Mouse (Mus musculus): ENCODE measurements around the gene Clstn1. TPM values are rescaled to one million over a fixed set of nuclear protein-coding genes. Genes with fewer than 3 reads are reported as not detected.

Clstn1 gene
- total and polyA plus RNA-seq, 3 experiments, result 6.1 to 26.6 TPM; not detected in 1

DNA sequence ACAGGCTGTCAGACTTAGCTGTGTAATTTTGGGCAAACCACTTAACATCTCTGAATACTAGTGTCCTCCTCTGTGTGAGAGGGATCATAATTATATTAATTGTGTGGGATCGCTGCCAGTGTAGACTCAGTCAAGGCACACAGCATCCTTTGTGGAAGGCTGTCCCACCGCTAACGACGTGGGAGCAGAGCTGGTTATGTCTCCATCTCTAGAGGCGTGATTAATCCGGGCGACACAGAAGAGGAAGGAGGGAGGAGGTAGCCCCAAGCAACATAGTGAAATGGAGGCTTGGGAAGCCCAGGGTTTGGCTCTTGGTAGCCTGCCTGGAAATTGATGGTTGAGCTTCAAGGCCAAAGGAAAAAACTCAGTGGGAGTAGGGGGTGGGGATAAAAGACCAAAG lies 7.4 kb upstream of the Clstn1 start:
- Histone ChIP-seq H3K4me1 (ENCODE audit: control insufficient read depth in 1 of 2, insufficient read depth in 2 of 2, low read length in 2 of 2) (no peaks in the 10 kb centered on the region), H3K9me3 (replicated peaks; ENCODE audit: insufficient read depth, low read length) (no peaks in the 10 kb centered on the region), H3K79me2 (ENCODE audit: control insufficient read depth, insufficient read depth, low read length, poor library complexity) (no peaks in the 10 kb centered on the region), H3K4me3 (ENCODE audit: control insufficient read depth in 1 of 2, insufficient read depth in 1 of 2, low read depth in 2 of 2, low read length in 2 of 2) (no peak overlapping the region), H3K27me3 (ENCODE audit: control insufficient read depth in 1 of 2, insufficient read depth in 2 of 2, low read length in 2 of 2) (no peaks in the 10 kb centered on the region; a peak in 2 of 4 replicates), H3K36me3 (ENCODE audit: control insufficient read depth in 1 of 2, insufficient read depth in 2 of 2, low read length in 2 of 2) (no peaks in the 10 kb centered on the region), H3K9ac (ENCODE audit: control insufficient read depth, low read depth, low read length, poor library complexity, severe bottlenecking) (no peak overlapping the region), H3K27ac (ENCODE audit: control insufficient read depth, low read depth, low read length) (no peak overlapping the region)
- no peak for DNase-seq (ENCODE audit: low read depth, low spot score)
- TF ChIP-seq USF1 (IDR thresholded peaks at IDR 0.05; ENCODE audit: low read depth, low read length) (no peak), GATA1 (IDR thresholded peaks at IDR 0.05; ENCODE audit: low read depth, low read length) (no peak)

DNA sequence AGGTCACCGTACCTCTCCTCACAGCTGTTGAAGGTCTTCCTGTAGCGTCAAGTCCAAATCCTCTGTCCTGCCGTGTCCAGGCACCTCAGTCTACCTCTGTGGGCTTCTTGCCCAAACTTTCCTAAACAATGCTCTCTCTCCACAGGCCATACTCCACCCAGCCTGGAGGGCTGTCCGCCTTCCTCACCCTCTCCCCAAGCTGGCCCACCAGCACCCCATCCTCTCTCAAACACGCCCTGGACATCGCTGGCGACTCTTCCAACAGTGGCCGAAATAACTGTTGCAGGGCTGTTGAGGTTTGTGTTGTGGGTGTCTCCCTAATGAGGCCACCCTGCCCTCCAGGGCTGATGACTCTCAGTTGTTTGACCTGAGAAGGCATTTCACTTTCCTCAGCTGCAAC lies 1.0 kb upstream of the Clstn1 start:
- Histone ChIP-seq H3K27me3 (ENCODE audit: control insufficient read depth in 1 of 2, insufficient read depth in 2 of 2, low read length in 2 of 2) (peaks cover 0 to 2% of the 10 kb centered on the region in 2 experiments; a peak in 3 of 4 replicates), H3K4me1 (ENCODE audit: control insufficient read depth in 1 of 2, insufficient read depth in 2 of 2, low read length in 2 of 2) (no peaks in the 10 kb centered on the region), H3K79me2 (ENCODE audit: control insufficient read depth, insufficient read depth, low read length, poor library complexity) (no peaks in the 10 kb centered on the region), H3K27ac (ENCODE audit: control insufficient read depth, low read depth, low read length) (no peak overlapping the region), H3K9me3 (replicated peaks; ENCODE audit: insufficient read depth, low read length) (no peaks in the 10 kb centered on the region), H3K36me3 (ENCODE audit: control insufficient read depth in 1 of 2, insufficient read depth in 2 of 2, low read length in 2 of 2) (no peaks in the 10 kb centered on the region), H3K4me3 (ENCODE audit: control insufficient read depth in 1 of 2, insufficient read depth in 1 of 2, low read depth in 2 of 2, low read length in 2 of 2) (no peak overlapping the region), H3K9ac (ENCODE audit: control insufficient read depth, low read depth, low read length, poor library complexity, severe bottlenecking) (no peak overlapping the region)
- TF ChIP-seq ZKSCAN1 (IDR thresholded peaks at IDR 0.05; ENCODE audit: low read depth, low read length) (no peak), GABPA (IDR thresholded peaks at IDR 0.05; ENCODE audit: low read depth, low read length) (no peak), UBTF (IDR thresholded peaks at IDR 0.05; ENCODE audit: borderline replicate concordance, insufficient read depth, low read depth, low read length) (no peak), ELF1 (IDR thresholded peaks at IDR 0.05; ENCODE audit: low read depth, low read length) (no peak), CTCF (IDR thresholded peaks at IDR 0.05 in 2 of 3, conservative IDR thresholded peaks at IDR 0.05 in 1 of 3; ENCODE audit: control insufficient read depth in 1 of 3, insufficient read depth in 1 of 3, low read depth in 2 of 3, low read length in 3 of 3, poor library complexity in 1 of 3, severe bottlenecking in 1 of 3) (no peak), JUND (IDR thresholded peaks at IDR 0.05; ENCODE audit: low read depth, low read length) (no peak), KAT2A (conservative IDR thresholded peaks at IDR 0.05; ENCODE audit: low read depth, low read length) (no peak), NRF1 (IDR thresholded peaks at IDR 0.05; ENCODE audit: insufficient read depth, low read depth, low read length, poor library complexity, severe bottlenecking) (no peak), MAFK (IDR thresholded peaks at IDR 0.05; ENCODE audit: borderline replicate concordance, low read depth, low read length) (no peak), ZC3H11A (IDR thresholded peaks at IDR 0.05; ENCODE audit: low read depth, low read length) (no peak), SMC3 (IDR thresholded peaks at IDR 0.05; ENCODE audit: low read depth, low read length) (no peak), USF2 (IDR thresholded peaks at IDR 0.05; ENCODE audit: borderline replicate concordance in 1 of 2, insufficient read depth in 1 of 2, low read depth in 1 of 2, low read length in 2 of 2) (no peak), TAL1 (IDR thresholded peaks at IDR 0.05; ENCODE audit: low read length) (no peak), MXI1 (IDR thresholded peaks at IDR 0.05; ENCODE audit: low read depth, low read length) (no peak), MAX (IDR thresholded peaks at IDR 0.05; ENCODE audit: low read length) (no peak), CHD2 (IDR thresholded peaks at IDR 0.05; ENCODE audit: low read length) (no peak)
- DNase-seq (ENCODE audit: low read depth, low spot score), result no peak
